Mouse (Mus musculus): ENCODE data around the gene Vegfc.

DNA sequence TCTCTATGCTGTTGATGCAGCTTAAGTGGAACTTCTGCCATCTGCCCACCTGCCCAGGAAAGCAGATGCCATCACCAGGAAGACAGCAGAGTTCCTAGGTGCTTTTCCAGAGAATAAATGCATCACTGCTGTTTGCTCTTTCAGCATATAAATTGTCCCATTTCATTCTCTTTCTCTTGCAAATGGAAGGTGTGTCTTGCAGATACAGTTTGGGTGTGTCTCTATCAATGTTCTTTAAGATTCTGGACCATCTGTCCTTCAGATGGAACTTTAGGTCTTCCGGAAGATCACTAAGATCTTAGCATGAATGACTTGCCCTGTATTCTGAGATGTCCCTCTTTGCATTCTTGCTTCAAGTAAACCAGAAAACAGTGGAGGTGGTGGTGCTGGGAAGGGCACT, 1.1 kb upstream of the Vegfc start:
- no peak for TF ChIP-seq CTCF (IDR thresholded peaks at IDR 0.05)
- TF ChIP-seq EP300 (IDR thresholded peaks at IDR 0.05) = no peak

Data from lung, postnatal 0 days (tissue).